Mouse (Mus musculus) limb, embryonic 10.5 days (tissue): ENCODE measurements around the gene Exoc4. TPM values are rescaled to one million over a fixed set of nuclear protein-coding genes. Genes with fewer than 3 reads are reported as not detected.

Experiments used
- DNase-seq: peaks from one replicate; pipeline ENCODE4 v3.0.0-alpha.2; 2017; ENCODE audit warnings: low spot score
- H3K27ac ChIP-seq: fragments of 300-500 bp; sonication (generic); 2 replicates; pipeline ENCODE4 v1.5.1; 2016; ENCODE audit warnings: mild to moderate bottlenecking
- H3K27me3 ChIP-seq: fragments of 300-500 bp; sonication (generic); 2 replicates; pipeline ENCODE4 v1.6.1; 2016; ENCODE audit warnings: low read depth, mild to moderate bottlenecking; ENCODE audit not compliant: poor library complexity, severe bottlenecking
- H3K36me3 ChIP-seq: fragments of 300-500 bp; sonication (generic); 2 replicates; pipeline ENCODE4 v1.6.1; 2016; ENCODE audit warnings: mild to moderate bottlenecking, moderate library complexity
- H3K4me1 ChIP-seq: fragments of 300-500 bp; sonication (generic); 2 replicates; pipeline ENCODE4 v1.6.1; 2016
- H3K4me3 ChIP-seq: fragments of 300-500 bp; sonication (generic); 2 replicates; pipeline ENCODE4 v1.5.1; 2016; ENCODE audit warnings: mild to moderate bottlenecking, moderate library complexity
- H3K9me3 ChIP-seq: fragments of 300-500 bp; sonication (generic); replicated peaks from 2 replicates; pipeline ENCODE4 v1.6.1; 2016; ENCODE audit warnings: mild to moderate bottlenecking
- WGBS: fragments of 180-500 bp; shearing (Covaris S2); methylation state at CpG from one replicate; pipeline ENCODE4 v1.1.7; 2016; 5-methylcytosine and 5-hydroxymethylcytosine counted together
- polyA plus RNA-seq: library from polyadenylated mRNA; unstranded; fragments of >200 nt; fragmentation: Nextera tagmentation; extraction: Ambion mirVana; gene quantifications from 2 replicates; pipeline ENCODE4 v1.2.1, GENCODE M21; 2016

The Exoc4 gene
- polyA plus RNA-seq, 1 experiment from 2014 or later, result 28.7 TPM

DNA sequence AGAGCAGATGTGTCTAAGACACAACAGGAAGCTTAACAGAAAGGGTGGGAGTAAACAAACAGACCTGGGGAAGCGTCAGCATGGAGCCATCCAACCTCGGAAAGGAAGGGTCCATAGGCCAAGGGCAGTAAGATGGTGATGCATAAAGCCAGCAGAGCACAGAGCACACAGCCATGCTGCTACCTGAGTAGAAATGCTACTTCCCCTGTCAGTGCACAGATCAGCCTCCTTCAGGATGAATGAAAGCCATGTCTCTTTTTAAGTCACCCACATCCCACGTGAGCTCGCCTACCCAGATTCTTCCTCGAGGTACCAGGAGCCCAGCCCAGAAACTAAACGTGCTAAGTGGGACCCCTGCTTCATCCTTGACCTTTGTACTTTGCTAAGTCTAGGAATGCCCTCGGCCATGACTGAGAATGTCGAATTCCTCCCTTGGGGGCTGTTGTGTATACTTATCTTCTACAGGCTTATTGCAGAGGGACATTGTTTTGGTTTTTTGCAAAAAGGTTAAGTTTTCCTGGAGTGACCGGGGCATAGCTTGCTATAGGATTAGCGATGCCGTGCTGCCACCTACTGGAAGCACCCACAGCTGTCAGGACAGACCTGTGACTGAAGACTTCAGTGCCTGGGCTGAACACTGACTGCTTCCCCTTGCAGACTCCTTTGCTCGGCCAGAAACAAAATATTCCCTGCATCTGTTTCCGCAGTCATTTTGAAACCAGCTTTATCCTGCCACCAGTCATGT lies 680.6 kb downstream of the Exoc4 start:
- peak; percentile 82 for DNase-seq
- H3K4me1 ChIP-seq, result peaks cover 13% of the 10 kb centered on the region
- H3K9me3 ChIP-seq, result no peaks in the 10 kb centered on the region
- no peaks in the 10 kb centered on the region for H3K36me3 ChIP-seq
- no peak overlapping the region for H3K4me3 ChIP-seq
- H3K27ac ChIP-seq, result no peak overlapping the region
- 35% methylated on average over 13 of the region's 13 CpGs for WGBS
- no peaks in the 10 kb centered on the region for H3K27me3 ChIP-seq

DNA sequence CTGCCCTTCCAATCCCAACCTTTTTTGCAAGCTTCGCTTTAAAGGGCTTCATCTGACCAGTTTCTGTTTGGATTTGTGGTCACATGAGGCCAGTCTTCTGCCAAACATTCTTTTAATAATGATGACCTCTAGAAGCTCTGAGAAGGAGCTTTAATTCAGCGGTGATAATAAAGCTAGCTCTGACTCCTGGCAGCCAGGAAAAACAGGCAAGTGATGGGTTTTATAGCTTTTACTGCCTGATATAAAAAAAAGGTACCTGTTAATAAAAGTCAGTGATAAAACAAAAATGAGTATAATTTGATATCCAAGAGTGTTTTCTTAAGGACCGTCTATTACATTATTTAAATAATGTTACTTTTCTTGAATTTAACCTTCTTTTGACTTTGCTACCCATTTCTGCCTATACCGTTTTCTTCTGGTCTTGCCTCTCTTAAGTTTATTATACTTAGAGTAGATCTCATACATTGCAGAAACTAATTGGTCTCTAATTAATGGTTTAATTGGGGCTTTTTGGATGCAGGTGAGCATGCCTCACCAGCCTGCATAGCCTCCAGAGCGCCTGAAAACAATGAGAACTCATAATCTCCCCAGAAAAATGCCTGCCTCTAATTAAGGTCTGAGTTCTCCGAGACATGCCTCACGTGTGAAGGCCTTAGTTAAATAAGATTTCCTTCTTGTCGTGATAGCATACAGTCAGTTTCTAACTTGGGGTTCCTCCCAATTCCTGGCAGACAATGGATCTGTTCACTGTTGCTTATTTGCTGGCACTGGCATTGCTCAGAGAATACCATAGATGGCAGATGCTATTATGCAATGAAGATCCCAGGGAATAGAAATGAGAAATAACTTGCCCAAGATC lies 681.4 kb downstream of the Exoc4 start:
- WGBS, result 75% methylated on average over 8 of the region's 8 CpGs
- DNase-seq, result no peak
- no peak overlapping the region for H3K4me3 ChIP-seq
- H3K9me3 ChIP-seq, result no peaks in the 10 kb centered on the region
- H3K27ac ChIP-seq, result no peak overlapping the region
- no peaks in the 10 kb centered on the region for H3K36me3 ChIP-seq
- H3K27me3 ChIP-seq, result no peaks in the 10 kb centered on the region
- peaks cover 13% of the 10 kb centered on the region for H3K4me1 ChIP-seq

DNA sequence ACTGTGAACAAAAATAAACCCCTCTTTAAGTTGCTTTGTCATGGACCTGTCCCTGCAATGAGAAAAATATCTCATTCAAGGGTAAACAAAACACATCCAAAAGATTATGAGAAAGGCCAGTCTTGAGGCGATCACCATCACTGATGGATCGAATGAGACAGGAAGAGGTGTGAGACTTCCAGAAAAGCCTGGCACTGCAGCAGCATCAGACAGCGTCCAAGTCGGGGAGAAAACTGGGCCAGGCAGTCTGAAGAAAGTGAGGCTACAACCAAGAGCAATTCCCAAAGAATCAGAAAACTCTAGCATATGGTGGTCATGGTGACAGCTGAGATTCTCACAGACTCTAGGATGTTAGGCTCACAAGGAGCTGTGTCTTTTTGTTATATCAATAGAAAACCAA lies 689.0 kb downstream of the Exoc4 start:
- Histone ChIP-seq H3K27ac (no peak overlapping the region), H3K4me1 (peaks cover 8% of the 10 kb centered on the region; the same call in 1 of the 2 replicates), H3K27me3 (no peaks in the 10 kb centered on the region), H3K9me3 (no peaks in the 10 kb centered on the region), H3K4me3 (no peak overlapping the region), H3K36me3 (no peaks in the 10 kb centered on the region)
- WGBS, result 92% methylated on average over 4 of the region's 4 CpGs
- DNase-seq, result no peak

DNA sequence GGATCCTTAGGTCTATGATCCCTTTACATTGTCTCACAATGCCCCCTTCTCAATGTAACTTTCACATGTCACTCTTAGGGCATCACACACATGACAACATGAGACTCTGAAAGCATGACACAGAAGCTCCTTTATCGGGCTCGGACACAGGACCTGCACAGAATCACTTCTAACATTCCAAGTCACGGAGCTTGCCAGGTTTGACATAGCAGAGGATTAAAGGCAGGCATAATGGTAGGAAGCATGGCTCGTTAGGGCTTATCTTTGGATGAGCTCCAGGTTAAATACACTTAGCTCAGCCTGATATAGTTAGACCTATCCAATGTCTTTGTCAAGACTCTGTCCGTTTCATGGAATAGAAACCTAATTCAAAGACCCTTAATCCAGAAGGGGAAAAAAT lies 690.3 kb downstream of the Exoc4 start:
- Histone ChIP-seq H3K27ac (no peak overlapping the region), H3K36me3 (no peaks in the 10 kb centered on the region), H3K4me3 (no peak overlapping the region), H3K27me3 (no peaks in the 10 kb centered on the region), H3K4me1 (peaks cover 8% of the 10 kb centered on the region; the same call in 1 of the 2 replicates), H3K9me3 (no peaks in the 10 kb centered on the region)
- 83% methylated on average over 5 of the region's 5 CpGs for WGBS
- no peak for DNase-seq

DNA sequence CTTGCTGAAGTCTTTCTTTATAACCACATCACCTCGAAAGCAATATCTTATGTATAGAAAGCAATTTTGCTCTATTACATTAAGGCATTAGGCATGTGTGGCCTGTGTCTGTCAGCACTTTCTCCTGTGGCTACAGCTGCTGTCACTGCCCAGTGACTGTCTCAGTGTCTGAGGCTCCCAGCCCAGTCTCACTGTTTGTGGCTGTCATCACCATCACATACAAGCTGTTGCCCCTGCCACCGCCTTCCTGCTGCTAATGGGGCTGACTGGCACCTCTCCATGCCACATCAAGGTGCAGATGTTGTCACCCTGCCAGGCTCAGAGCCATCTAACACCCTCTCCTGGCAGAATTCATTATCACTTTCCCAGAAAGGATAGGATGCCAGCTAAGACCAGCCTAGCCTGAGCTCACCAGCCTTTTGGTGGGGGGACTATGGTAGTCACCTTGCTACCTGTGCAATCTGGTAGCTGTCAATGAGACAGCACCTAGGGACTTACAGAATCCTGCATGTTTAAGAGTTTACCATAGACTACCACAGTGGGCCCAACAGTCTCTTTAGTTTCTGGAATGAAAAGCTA lies 698.1 kb downstream of the Exoc4 start:
- peaks cover 4% of the 10 kb centered on the region for H3K4me1 ChIP-seq
- 62% methylated on average over 2 of the region's 2 CpGs for WGBS
- no peak overlapping the region for H3K27ac ChIP-seq
- H3K9me3 ChIP-seq, result no peaks in the 10 kb centered on the region
- DNase-seq, result no peak
- H3K4me3 ChIP-seq, result no peak overlapping the region
- no peaks in the 10 kb centered on the region for H3K36me3 ChIP-seq
- no peaks in the 10 kb centered on the region for H3K27me3 ChIP-seq

DNA sequence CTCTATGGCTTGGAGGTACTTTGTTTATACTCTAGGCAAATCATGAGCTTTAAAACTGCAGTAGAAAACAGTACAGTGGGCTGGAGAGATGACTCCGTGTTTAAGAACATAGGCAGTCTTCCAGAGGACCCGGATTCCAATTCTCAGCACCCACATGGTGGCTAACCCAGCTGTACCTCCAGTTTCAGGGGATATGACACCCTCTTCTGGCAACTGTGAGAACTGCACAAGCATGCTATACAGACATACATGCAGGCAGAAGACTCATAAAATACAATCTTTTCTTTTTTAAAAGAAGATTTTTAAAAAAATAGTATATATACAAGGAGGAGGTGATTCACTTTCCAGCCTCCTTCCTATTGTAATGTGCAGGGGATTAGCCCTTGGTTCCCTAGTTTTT lies 701.2 kb downstream of the Exoc4 start:
- 91% methylated on average over 2 of the region's 2 CpGs for WGBS
- no peaks in the 10 kb centered on the region for H3K36me3 ChIP-seq

DNA sequence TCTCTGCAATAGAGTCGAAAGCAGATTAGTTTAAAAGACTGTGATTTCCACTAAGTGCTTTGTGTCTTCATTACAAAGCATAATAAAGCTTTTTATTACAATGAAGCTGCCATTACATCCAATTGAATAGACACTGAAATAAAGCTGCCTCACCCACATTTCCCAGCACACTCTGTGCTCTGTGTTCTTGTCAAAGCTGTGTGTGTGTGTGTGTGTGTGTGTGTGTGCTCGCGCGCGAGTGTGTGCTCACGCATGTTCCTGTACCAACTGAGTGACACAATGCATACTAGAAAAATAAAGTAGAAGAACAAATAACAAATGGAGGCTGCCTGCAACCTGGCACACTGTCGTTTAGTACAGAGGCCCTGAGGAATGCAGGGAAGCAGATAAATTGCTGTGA lies 706.6 kb downstream of the Exoc4 start:
- 92% methylated on average over 7 of the region's 7 CpGs for WGBS
- H3K9me3 ChIP-seq, result no peaks in the 10 kb centered on the region
- H3K36me3 ChIP-seq, result no peaks in the 10 kb centered on the region
- peak; percentile 27 for DNase-seq
- no peak overlapping the region for H3K4me3 ChIP-seq
- 0 out of 2 replicates have a peak, but pooled peaks cover 4% of the 10 kb centered on the region for H3K27me3 ChIP-seq
- H3K27ac ChIP-seq, result no peak overlapping the region
- H3K4me1 ChIP-seq, result no peaks in the 10 kb centered on the region

More for the DNA sequence above, 701.2 kb downstream of the Exoc4 start:
- Histone ChIP-seq H3K27ac (no peak overlapping the region), H3K4me1 (peaks cover 4% of the 10 kb centered on the region), H3K9me3 (no peaks in the 10 kb centered on the region), H3K27me3 (no peaks in the 10 kb centered on the region), H3K4me3 (no peak overlapping the region)
- no peak for DNase-seq

DNA sequence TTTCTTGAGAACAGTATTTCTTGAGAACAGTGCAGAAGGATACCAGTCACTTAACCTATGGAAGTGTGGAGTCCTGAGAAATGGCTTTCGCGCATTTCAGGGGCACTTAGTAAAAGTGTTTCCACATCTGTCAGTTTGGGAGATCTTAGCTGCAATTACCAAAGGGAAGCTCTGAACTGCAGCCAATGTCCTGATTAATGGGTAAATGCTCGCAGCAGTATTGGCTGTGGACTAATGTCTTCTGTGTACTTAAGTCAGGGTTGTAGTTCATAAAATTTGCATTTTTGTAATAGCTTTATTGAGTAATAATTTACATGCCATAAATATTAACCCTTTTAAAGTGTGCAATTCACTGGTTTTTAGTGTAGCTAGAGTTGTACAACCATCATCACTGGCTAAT lies 709.4 kb downstream of the Exoc4 start:
- 72% methylated on average over 3 of the region's 3 CpGs for WGBS
- H3K36me3 ChIP-seq, result no peaks in the 10 kb centered on the region
- H3K27ac ChIP-seq, result no peak overlapping the region
- H3K4me1 ChIP-seq, result peaks cover 10% of the 10 kb centered on the region
- no peak overlapping the region for H3K4me3 ChIP-seq
- H3K27me3 ChIP-seq, result 0 out of 2 replicates have a peak, but pooled peaks cover 4% of the 10 kb centered on the region
- DNase-seq, result no peak
- no peaks in the 10 kb centered on the region for H3K9me3 ChIP-seq

DNA sequence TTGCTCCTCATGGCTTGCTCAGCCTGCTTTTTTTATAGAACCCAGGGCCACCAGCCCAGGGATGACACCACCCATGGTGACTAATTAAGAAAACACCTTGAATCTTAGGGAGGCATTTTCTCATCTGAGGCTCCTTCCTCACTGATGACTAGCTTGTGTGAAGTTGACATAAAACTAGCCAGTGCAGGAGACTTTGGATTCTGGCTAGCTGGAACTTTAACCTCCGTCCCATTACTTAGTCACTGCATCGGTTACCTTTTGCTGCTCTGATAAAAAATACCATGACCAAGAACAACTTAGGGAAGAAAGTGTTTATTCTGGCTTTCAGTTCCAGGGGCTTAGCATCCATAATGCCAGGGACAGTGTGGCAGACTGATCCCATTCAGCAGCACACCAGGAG lies 711.9 kb downstream of the Exoc4 start:
- Histone ChIP-seq H3K4me1 (peaks cover 15% of the 10 kb centered on the region), H3K27me3 (0 out of 2 replicates have a peak, but pooled peaks cover 4% of the 10 kb centered on the region), H3K9me3 (no peaks in the 10 kb centered on the region), H3K36me3 (no peaks in the 10 kb centered on the region), H3K27ac (no peak overlapping the region), H3K4me3 (no peak overlapping the region)
- DNase-seq, result no peak
- 91% methylated on average over 2 of the region's 2 CpGs for WGBS

DNA sequence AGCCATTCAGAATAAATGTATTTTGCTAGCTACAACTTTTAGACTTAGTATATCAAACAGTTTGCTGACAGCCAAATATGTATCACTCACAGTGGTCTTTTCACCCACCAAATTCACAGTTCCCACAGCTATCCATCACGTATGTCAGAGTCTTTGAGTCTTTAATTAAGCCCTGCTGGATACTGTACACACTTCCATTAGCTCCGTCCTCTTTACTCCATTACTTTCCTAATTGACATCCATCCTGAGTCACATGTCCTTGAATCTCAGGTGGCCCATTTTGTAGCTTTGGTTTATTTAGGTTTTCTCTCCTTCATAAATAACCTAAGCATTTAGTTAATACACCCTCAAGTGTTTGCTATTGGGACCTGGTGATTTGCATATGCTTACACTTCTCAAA lies 714.2 kb downstream of the Exoc4 start:
- Histone ChIP-seq H3K27me3 (0 out of 2 replicates have a peak, but pooled peaks cover 4% of the 10 kb centered on the region), H3K4me1 (peaks cover 18% of the 10 kb centered on the region), H3K36me3 (no peaks in the 10 kb centered on the region), H3K27ac (no peak overlapping the region), H3K9me3 (no peaks in the 10 kb centered on the region), H3K4me3 (no peak overlapping the region)
- DNase-seq, result no peak
- 47% methylated on average over 2 of the region's 2 CpGs for WGBS

DNA sequence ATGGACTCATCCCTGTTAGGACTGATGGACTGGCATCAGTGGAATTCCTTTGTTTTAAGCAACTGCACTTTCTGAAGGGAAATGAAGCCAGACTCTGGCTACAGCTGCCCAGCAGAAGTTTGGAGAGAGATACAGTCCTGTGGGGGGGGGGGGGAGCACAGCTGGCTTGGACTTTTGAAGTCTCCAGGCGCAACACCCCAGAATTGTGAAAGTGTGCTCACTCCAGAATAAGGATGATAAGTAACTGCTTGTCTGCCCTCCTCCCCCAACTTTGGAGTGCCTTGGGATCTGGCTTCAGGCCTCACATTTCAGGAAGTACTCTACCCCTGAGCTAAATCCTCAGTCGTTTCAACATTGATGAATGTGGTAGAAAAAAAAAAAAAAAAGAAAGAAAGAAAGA lies 716.7 kb downstream of the Exoc4 start:
- DNase-seq, result no peak
- no peaks in the 10 kb centered on the region for H3K27me3 ChIP-seq
- peak overlapping the region; percentile 77 for H3K27ac ChIP-seq
- no peaks in the 10 kb centered on the region for H3K9me3 ChIP-seq
- no peaks in the 10 kb centered on the region for H3K36me3 ChIP-seq
- peaks cover 18% of the 10 kb centered on the region for H3K4me1 ChIP-seq
- WGBS, result 21% methylated on average over 2 of the region's 2 CpGs
- no peak overlapping the region for H3K4me3 ChIP-seq

DNA sequence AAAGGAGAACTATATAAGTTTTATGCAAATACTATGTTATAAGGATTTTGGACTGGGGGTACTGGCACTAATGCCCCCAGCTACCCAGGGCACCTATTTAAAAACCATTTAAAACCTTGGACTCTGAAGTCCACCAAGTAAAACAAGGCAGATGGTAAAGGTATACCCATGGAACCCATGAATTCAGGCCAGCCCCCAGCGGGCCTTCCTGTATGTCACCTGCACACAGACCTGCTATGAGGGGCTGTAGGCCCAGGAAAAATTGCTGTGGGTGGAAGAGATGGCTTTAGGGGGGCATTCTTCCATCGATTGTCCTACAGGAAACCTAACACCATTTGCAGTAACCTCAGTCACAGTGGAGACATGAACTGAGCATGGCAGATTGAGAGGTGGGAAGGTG lies 719.9 kb downstream of the Exoc4 start:
- WGBS, result 80% methylated on average over 2 of the region's 2 CpGs
- Histone ChIP-seq H3K27me3 (peaks cover 3% of the 10 kb centered on the region; the same call in 1 of the 2 replicates), H3K27ac (no peak overlapping the region), H3K4me1 (peaks cover 11% of the 10 kb centered on the region), H3K9me3 (no peaks in the 10 kb centered on the region), H3K36me3 (no peaks in the 10 kb centered on the region), H3K4me3 (no peak overlapping the region)
- no peak for DNase-seq

DNA sequence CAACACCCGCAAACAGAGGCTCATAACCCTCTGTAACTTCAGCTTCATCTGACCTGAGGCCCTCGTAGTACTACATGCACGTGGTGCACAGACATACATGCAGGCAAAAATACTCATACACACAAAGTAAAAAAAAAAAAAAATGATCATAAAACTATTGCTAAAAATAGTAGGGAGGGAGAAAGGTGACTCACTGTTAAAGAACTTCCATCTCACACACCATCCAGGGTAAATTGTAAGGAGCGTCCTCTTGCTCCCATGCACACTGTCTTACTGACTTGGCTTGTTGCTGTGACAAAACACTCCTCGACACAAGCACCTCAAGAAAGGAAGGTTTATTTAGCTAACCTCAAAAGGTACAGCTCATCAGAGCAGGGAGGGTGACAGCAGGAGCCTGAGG lies 723.9 kb downstream of the Exoc4 start:
- no peak overlapping the region for H3K27ac ChIP-seq
- no peak for DNase-seq
- H3K4me1 ChIP-seq, result peaks cover 22% of the 10 kb centered on the region
- H3K36me3 ChIP-seq, result no peaks in the 10 kb centered on the region
- H3K27me3 ChIP-seq, result peaks cover 24% of the 10 kb centered on the region; the same call in 1 of the 2 replicates
- H3K4me3 ChIP-seq, result no peak overlapping the region
- H3K9me3 ChIP-seq, result no peaks in the 10 kb centered on the region
- 93% methylated on average over 5 of the region's 5 CpGs for WGBS
